Mouse (Mus musculus) bone marrow, adult 2 months (tissue): ENCODE results near the gene Gdpd1. TPM values are rescaled to one million over a fixed set of nuclear protein-coding genes. Genes with fewer than 3 reads are reported as not detected.
A peak's percentile ranks its signal among the peaks of the same experiment; 100 is the strongest.

ENCODE experiments used
- H3K27ac ChIP-seq: fragments of 200-500 bp; 2 replicates; pipeline ENCODE4 v1.5.1; 2012; ENCODE audit warnings: low read depth, mild to moderate bottlenecking, control low read depth, inconsistent platforms, low read length; ENCODE audit not compliant: control insufficient read depth, poor library complexity, insufficient read depth
- H3K4me1 ChIP-seq: fragments of 200-500 bp; 2 replicates; pipeline ENCODE4 v1.6.1; 2011; ENCODE audit warnings: low read length; ENCODE audit not compliant: control insufficient read depth, insufficient read depth
- H3K4me3 ChIP-seq: fragments of 200-500 bp; replicated peaks from 2 replicates; pipeline ENCODE3; 2011; ENCODE audit warnings: mild to moderate bottlenecking, low read depth, low read length, control low read depth; ENCODE audit not compliant: control insufficient read depth
- CTCF ChIP-seq: fragments of 200-500 bp; IDR thresholded peaks from 2 replicates; pipeline ENCODE4 v1.5.1; 2011; ENCODE audit warnings: low read length, control low read depth; ENCODE audit not compliant: control insufficient read depth, insufficient read depth
- POLR2A ChIP-seq: fragments of 200-500 bp; IDR thresholded peaks from 2 replicates; pipeline ENCODE4 v1.6.1; 2011; ENCODE audit warnings: low read depth, mild to moderate bottlenecking, control low read depth, low read length, borderline replicate concordance; ENCODE audit not compliant: control insufficient read depth
- WGBS: fragments of 180-500 bp; shearing (Covaris S2); methylation state at CpG from one replicate; pipeline ENCODE4 v1.1.7; 2018; 5-methylcytosine and 5-hydroxymethylcytosine counted together
- polyA plus RNA-seq: library from polyadenylated mRNA; stranded (reverse); fragments of >200 nt; gene quantifications from 2 replicates; pipeline ENCODE4 v1.2.4, GENCODE M21; 2011; ENCODE audit warnings: low replicate concordance; ENCODE audit not compliant: missing spikeins, insufficient read depth, insufficient read length

Gene Gdpd1
- polyA plus RNA-seq, 1 experiment = 2.8 TPM

- Histone ChIP-seq H3K27ac (no peak overlapping the region), H3K4me3 (no peak overlapping the region), H3K4me1 (no peaks in the 10 kb centered on the region; the same call in 1 of the 2 replicates)
- WGBS = 45% methylated on average over 8 of the region's 8 CpGs
- TF ChIP-seq CTCF (no peak), POLR2A (no peak)
These were observed 72.6 kb downstream of the Gdpd1 start for GRCm38 (mm10) chr11:87001217-87001616.

- WGBS = 60% methylated on average over 2 of the region's 2 CpGs
- TF ChIP-seq CTCF = no peak
- TF ChIP-seq POLR2A = no peak
- H3K4me3 ChIP-seq = no peak overlapping the region
- H3K27ac ChIP-seq = no peak overlapping the region
- H3K4me1 ChIP-seq = no peaks in the 10 kb centered on the region; the same call in 1 of the 2 replicates
These were observed 77.6 kb downstream of the Gdpd1 start for GRCm38 (mm10) chr11:86996266-86996665.

GRCm38 (mm10) chr11:86995625-86996221, 78.1 kb downstream of the Gdpd1 start:
- 32% methylated on average over 6 of the region's 6 CpGs for WGBS
- TF ChIP-seq POLR2A (no peak), CTCF (peak; percentile 72)
- Histone ChIP-seq H3K4me1 (no peaks in the 10 kb centered on the region; the same call in 1 of the 2 replicates), H3K4me3 (no peak overlapping the region), H3K27ac (no peak overlapping the region)

- TF ChIP-seq POLR2A (no peak), CTCF (no peak)
- H3K27ac ChIP-seq = no peak overlapping the region
- H3K4me3 ChIP-seq = no peak overlapping the region
- 49% methylated on average over 10 of the region's 10 CpGs for WGBS
- no peaks in the 10 kb centered on the region; the same call in 1 of the 2 replicates for H3K4me1 ChIP-seq
These were observed 78.9 kb downstream of the Gdpd1 start for GRCm38 (mm10) chr11:86994791-86995624.

GRCm38 (mm10) chr11:86994330-86994729, 79.5 kb downstream of the Gdpd1 start:
- no peak for TF ChIP-seq POLR2A
- Histone ChIP-seq H3K4me1 (no peaks in the 10 kb centered on the region; the same call in 1 of the 2 replicates), H3K27ac (no peak overlapping the region), H3K4me3 (no peak overlapping the region)
- 25% methylated on average over 6 of the region's 6 CpGs for WGBS

- TF ChIP-seq CTCF = no peak
- no peak for TF ChIP-seq POLR2A
- Histone ChIP-seq H3K27ac (peak within 1 kb of the TSS; percentile 71), H3K4me3 (peak within 1 kb of the TSS; percentile 91), H3K4me1 (no peaks in the 10 kb centered on the region; the same call in 1 of the 2 replicates)
- WGBS = under 1% methylated on average over 96 of the region's 96 CpGs
These were observed 80.5 kb downstream of the Gdpd1 start, which contains the start of gene Ypel2 for GRCm38 (mm10) chr11:86993041-86994037. Ypel2 (minus strand) TSS chr11:86993707.

- WGBS = 2% methylated on average over 13 of the region's 13 CpGs
- TF ChIP-seq POLR2A = no peak
- no peak for TF ChIP-seq CTCF
- no peaks in the 10 kb centered on the region; the same call in 1 of the 2 replicates for H3K4me1 ChIP-seq
- 0 out of 2 replicates have a peak overlapping the region, but pooled peaks have one; percentile 71 for H3K27ac ChIP-seq
- peak overlapping the region; percentile 91 for H3K4me3 ChIP-seq
These were observed 81.3 kb downstream of the Gdpd1 start for GRCm38 (mm10) chr11:86992461-86992988.

- H3K27ac ChIP-seq = no peak overlapping the region
- no peak for TF ChIP-seq CTCF
- TF ChIP-seq POLR2A = no peak
- WGBS = 70% methylated on average over 4 of the region's 4 CpGs
- H3K4me3 ChIP-seq = no peak overlapping the region
- H3K4me1 ChIP-seq = no peaks in the 10 kb centered on the region; the same call in 1 of the 2 replicates
These were observed 82.6 kb downstream of the Gdpd1 start for GRCm38 (mm10) chr11:86991241-86991640.
